Mouse (Mus musculus) limb, embryonic 14.5 days (tissue): Measurements from ENCODE around the gene Cabcoco1. TPM values are rescaled to one million over a fixed set of nuclear protein-coding genes. Genes with fewer than 3 reads are reported as not detected.

Experiments used
- ATAC-seq: fragments of 200-750 bp; cut with Nextera tagmentation; 2 replicates; pipeline ENCODE4 v1.8.0; 2017; ENCODE audit warnings: low read depth, moderate number of reproducible peaks, moderate TSS enrichment; ENCODE audit not compliant: low FRiP score
- DNase-seq: peaks from one replicate; pipeline ENCODE4 v3.0.0-alpha.2; 2015; ENCODE audit warnings: low spot score
- H3K27ac ChIP-seq: fragments of 300-500 bp; sonication (generic); replicated peaks from 2 replicates; pipeline ENCODE4 v1.5.1; 2014; ENCODE audit warnings: low read depth, mild to moderate bottlenecking, low read length, moderate library complexity, mixed read lengths
- H3K27me3 ChIP-seq: fragments of 300-500 bp; sonication (generic); 2 replicates; pipeline ENCODE4 v1.6.1; 2014; ENCODE audit warnings: low read length, mixed read lengths; ENCODE audit not compliant: control insufficient read depth, insufficient read depth
- H3K36me3 ChIP-seq: fragments of 300-500 bp; sonication (generic); 2 replicates; pipeline ENCODE4 v1.6.1; 2014; ENCODE audit warnings: mild to moderate bottlenecking, low read length, moderate library complexity, mixed read lengths; ENCODE audit not compliant: control insufficient read depth, insufficient read depth
- H3K4me1 ChIP-seq: fragments of 300-500 bp; sonication (generic); 2 replicates; pipeline ENCODE4 v1.6.1; 2014; ENCODE audit warnings: antibody characterized with exemption, low read length, mixed read lengths; ENCODE audit not compliant: control insufficient read depth, insufficient read depth
- H3K4me2 ChIP-seq: fragments of 300-500 bp; sonication (generic); replicated peaks from 2 replicates; pipeline ENCODE4 v1.6.1; 2014; ENCODE audit warnings: low read depth, mild to moderate bottlenecking, low read length, moderate library complexity; ENCODE audit not compliant: severe bottlenecking
- H3K4me3 ChIP-seq: fragments of 300-500 bp; sonication (generic); replicated peaks from 2 replicates; pipeline ENCODE4 v1.5.1; 2014; ENCODE audit warnings: low read length
- H3K9ac ChIP-seq: fragments of 300-500 bp; sonication (generic); 2 replicates; pipeline ENCODE4 v1.6.1; 2014; ENCODE audit warnings: mild to moderate bottlenecking, low read depth, low read length, moderate library complexity; ENCODE audit not compliant: severe bottlenecking
- H3K9me3 ChIP-seq: fragments of 300-500 bp; sonication (generic); 2 replicates; pipeline ENCODE4 v1.6.1; 2016; ENCODE audit warnings: low read length; ENCODE audit not compliant: control insufficient read depth
- POLR2A ChIP-seq: fragments of 200-500 bp; IDR thresholded peaks from 2 replicates; pipeline ENCODE4 v1.8.0; 2012; ENCODE audit warnings: inconsistent platforms, mild to moderate bottlenecking, moderate library complexity, borderline replicate concordance; ENCODE audit not compliant: insufficient read depth, insufficient read length; ENCODE audit errors: extremely low read depth
- WGBS: fragments of 180-500 bp; shearing (Covaris S2); extraction: QIAGEN DNeasy Blood & Tissue Kit; methylation state at CpG from one replicate; pipeline ENCODE4 v1.1.7; 2014; 5-methylcytosine and 5-hydroxymethylcytosine counted together
- polyA plus RNA-seq, 2 experiments: library from polyadenylated mRNA; depleted of rRNA in 1 of 2; stranded (reverse) in 1 of 2; unstranded in 1 of 2; fragments of >200 nt; fragmentation: Nextera tagmentation in 1 of 2; extraction: Ambion mirVana in 1 of 2; gene quantifications; 2 replicates each; pipeline versions ENCODE4 v1.2.1 to v1.2.3; 2012 to 2014

Gene Cabcoco1
- polyA plus RNA-seq, 2 experiments, result 0.58 to 1.8 TPM

DNA sequence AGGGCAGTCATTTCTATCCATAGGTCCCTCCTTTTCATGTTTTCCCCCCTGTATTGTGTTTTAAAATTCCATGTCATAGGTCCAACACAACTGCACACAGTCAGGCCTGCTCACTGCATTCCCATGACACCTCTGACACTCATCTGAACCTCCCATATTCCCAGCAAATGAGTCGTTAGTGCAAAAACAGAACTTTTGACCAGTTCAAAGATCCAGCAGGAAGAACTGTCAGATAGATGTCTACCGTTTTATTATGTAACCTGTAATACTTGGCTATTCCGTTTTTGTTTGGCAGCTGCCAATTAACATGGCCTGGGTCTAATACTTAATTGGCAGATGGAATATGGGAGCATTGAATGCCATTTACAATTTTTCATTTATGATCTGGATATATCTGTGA, 34.0 kb downstream of the Cabcoco1 start:
- no peaks in the 10 kb centered on the region for H3K27me3 ChIP-seq
- no peak overlapping the region for H3K4me3 ChIP-seq
- H3K9ac ChIP-seq, result no peak overlapping the region
- no peak overlapping the region for H3K4me2 ChIP-seq
- DNase-seq, result no peak
- H3K9me3 ChIP-seq, result peaks cover 4% of the 10 kb centered on the region; the same call in 1 of the 2 replicates
- WGBS, result 81% methylated on average over 3 of the region's 3 CpGs
- TF ChIP-seq POLR2A, result no peak
- no peak for ATAC-seq
- no peaks in the 10 kb centered on the region for H3K36me3 ChIP-seq
- peaks cover 6% of the 10 kb centered on the region for H3K4me1 ChIP-seq
- no peak overlapping the region for H3K27ac ChIP-seq

DNA sequence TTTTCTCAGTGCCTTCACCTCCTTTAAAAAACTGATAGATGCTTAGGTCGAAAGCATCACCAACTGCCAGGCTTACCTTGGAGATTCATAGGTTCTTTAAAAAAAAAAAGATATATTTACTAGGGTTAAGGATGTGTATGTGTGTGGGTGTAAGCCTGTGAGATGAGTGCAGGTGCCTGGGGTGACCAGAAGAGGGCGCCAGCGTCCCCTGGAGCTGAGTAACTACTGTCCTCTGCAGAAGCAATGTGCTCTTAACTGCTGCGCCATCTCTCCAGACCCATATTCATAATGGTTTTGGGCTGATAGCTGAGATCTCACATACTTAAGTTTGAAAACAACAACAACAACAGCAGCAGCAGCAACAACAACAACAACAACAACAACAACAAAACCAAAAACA, 35.5 kb downstream of the Cabcoco1 start:
- WGBS, result 84% methylated on average over 4 of the region's 4 CpGs
- Histone ChIP-seq H3K4me1 (peaks cover 6% of the 10 kb centered on the region), H3K27me3 (no peaks in the 10 kb centered on the region), H3K4me3 (no peak overlapping the region), H3K27ac (no peak overlapping the region), H3K4me2 (no peak overlapping the region), H3K9me3 (peaks cover 4% of the 10 kb centered on the region; the same call in 1 of the 2 replicates), H3K36me3 (no peaks in the 10 kb centered on the region), H3K9ac (no peak overlapping the region)
- DNase-seq, result no peak
- ATAC-seq, result no peak
- TF ChIP-seq POLR2A, result no peak

DNA sequence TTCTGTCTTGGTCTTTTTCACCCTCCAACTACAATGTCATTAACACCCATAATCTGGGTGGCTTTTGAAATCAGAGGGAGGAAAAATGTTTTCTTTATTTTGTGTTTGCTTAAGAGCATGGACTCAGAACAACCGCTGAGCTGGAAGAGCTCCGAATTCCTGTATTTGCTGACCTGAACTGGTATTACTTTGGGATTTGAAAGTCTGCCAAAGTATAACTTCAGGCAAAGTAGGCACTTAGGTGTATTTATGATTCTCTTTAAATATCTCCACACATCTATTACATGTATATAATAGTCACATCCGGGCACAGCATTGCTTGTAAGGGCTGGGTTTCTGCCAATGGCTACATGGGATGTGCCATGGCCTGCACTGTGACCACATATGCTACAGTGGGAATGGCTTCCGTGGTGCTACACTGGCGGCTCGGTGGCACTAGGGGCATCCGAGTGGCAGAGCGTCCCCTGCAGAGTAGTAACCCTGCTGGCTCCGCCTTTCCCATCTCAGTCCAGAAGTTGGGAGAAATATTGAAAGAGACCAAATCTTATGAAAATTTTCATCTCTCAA, 37.0 kb downstream of the Cabcoco1 start:
- Histone ChIP-seq H3K4me2 (no peak overlapping the region), H3K36me3 (no peaks in the 10 kb centered on the region), H3K4me1 (peaks cover 6% of the 10 kb centered on the region), H3K4me3 (no peak overlapping the region), H3K9ac (no peak overlapping the region), H3K9me3 (peaks cover 4% of the 10 kb centered on the region; the same call in 1 of the 2 replicates), H3K27me3 (no peaks in the 10 kb centered on the region), H3K27ac (no peak overlapping the region)
- no peak for TF ChIP-seq POLR2A
- WGBS, result 78% methylated on average over 9 of the region's 9 CpGs
- ATAC-seq (no peak), DNase-seq (peak; percentile 16)

GRCm38 (mm10) chr10:68501067-68501466, 40.6 kb downstream of the Cabcoco1 start:
- no peak overlapping the region for H3K4me3 ChIP-seq
- DNase-seq, result no peak
- no peak for TF ChIP-seq POLR2A
- H3K9ac ChIP-seq, result no peak overlapping the region
- 84% methylated on average over 6 of the region's 6 CpGs for WGBS
- H3K9me3 ChIP-seq, result no peaks in the 10 kb centered on the region
- no peak overlapping the region for H3K4me2 ChIP-seq
- no peak overlapping the region for H3K27ac ChIP-seq
- H3K27me3 ChIP-seq, result no peaks in the 10 kb centered on the region
- ATAC-seq, result no peak
- H3K36me3 ChIP-seq, result no peaks in the 10 kb centered on the region
- H3K4me1 ChIP-seq, result peaks cover 6% of the 10 kb centered on the region

DNA sequence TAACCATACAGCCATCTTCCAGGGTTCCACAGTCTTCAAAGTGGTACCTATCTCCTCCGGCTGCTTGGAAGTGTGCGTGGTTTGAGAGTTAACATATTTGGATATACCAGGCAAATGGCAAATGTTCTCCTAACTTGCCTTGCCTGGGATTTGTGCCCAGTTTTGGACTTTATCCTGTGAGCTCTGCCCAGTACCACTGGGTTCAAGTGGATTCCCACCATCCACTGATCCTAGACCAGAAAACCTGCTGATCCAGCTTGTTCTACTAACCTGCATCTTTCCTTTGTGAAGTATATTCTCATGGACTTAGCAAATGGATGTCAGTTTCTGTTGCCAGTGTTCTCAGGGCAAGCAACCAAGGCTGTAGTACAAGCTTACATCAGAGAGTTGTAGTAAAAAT, 46.5 kb downstream of the Cabcoco1 start:
- TF ChIP-seq POLR2A, result no peak
- WGBS, result 94% methylated on average over 2 of the region's 2 CpGs
- no peak for ATAC-seq

DNA sequence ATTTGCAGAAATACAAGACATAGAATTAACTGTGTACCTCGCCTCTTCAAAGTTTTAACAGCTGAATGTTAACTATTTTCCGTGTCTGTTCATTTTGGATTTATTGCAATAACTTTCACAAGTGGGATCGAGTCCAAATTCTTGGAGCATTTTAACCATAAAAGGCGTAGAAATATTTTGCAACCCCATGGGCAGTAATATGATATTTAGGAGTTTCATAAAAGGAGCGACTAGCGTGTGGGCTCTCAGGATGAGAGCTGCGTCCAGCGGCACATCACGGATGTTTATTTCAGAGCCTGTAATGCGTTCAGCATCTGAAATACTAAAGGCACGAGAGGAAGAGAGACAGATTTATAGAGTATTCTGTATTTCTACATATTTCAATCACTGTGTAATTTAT, 50.1 kb downstream of the Cabcoco1 start:
- peak; percentile 80 for DNase-seq
- Histone ChIP-seq H3K4me3 (no peak overlapping the region), H3K4me1 (peaks cover 17% of the 10 kb centered on the region), H3K4me2 (no peak overlapping the region; the same call in 1 of the 2 replicates), H3K36me3 (no peaks in the 10 kb centered on the region), H3K27me3 (no peaks in the 10 kb centered on the region), H3K9me3 (no peaks in the 10 kb centered on the region), H3K27ac (no peak overlapping the region), H3K9ac (no peak overlapping the region)
- TF ChIP-seq POLR2A, result no peak
- ATAC-seq, result peak; percentile 81; the same call in 1 of the 2 replicates
- WGBS, result 13% methylated on average over 11 of the region's 11 CpGs

More for the DNA sequence above, 46.5 kb downstream of the Cabcoco1 start:
- Histone ChIP-seq H3K36me3 (no peaks in the 10 kb centered on the region), H3K9ac (no peak overlapping the region), H3K27me3 (no peaks in the 10 kb centered on the region), H3K9me3 (no peaks in the 10 kb centered on the region), H3K4me2 (no peak overlapping the region), H3K27ac (no peak overlapping the region), H3K4me3 (no peak overlapping the region), H3K4me1 (peaks cover 17% of the 10 kb centered on the region)
- DNase-seq, result no peak
